Mouse (Mus musculus): ENCODE data around the gene Fut1.

Gene Fut1

DNA sequence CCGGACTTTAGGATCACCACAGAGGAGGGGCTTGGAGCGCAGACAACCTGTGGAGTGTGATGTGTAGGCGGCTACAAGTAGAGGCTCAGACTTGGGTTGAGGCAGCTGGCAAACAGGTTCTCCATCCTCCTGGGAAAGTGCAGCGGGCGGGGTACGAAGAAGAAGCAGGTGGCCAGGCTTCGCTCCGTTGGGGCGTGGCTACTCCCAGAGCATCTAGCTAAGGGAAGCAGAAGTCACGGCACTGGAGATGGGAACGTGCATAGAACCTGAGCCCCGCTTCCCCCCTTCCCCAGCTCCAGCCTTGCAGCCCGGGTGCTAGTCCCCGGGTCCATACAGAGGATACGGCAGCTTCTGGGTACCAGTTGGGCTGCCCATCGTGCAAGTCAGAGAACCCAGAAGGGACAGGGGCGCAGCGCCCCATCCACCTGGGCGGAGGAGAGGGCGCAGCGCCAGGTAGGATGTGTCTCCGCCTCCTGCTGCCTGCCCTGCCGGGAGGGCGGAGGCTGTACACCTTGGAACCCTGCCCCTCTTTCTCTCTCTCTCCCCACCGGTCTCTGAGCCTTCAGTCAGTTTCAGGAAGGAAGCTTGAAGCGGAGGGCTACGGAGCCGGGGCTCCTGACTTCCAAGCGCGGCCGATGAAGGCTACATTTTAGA lies at the start of gene Fut1:
Fut1 (plus strand) TSS at position 248 of the 654 bp plus-strand sequence.
- peak; percentile 34 for DNase-seq

DNA sequence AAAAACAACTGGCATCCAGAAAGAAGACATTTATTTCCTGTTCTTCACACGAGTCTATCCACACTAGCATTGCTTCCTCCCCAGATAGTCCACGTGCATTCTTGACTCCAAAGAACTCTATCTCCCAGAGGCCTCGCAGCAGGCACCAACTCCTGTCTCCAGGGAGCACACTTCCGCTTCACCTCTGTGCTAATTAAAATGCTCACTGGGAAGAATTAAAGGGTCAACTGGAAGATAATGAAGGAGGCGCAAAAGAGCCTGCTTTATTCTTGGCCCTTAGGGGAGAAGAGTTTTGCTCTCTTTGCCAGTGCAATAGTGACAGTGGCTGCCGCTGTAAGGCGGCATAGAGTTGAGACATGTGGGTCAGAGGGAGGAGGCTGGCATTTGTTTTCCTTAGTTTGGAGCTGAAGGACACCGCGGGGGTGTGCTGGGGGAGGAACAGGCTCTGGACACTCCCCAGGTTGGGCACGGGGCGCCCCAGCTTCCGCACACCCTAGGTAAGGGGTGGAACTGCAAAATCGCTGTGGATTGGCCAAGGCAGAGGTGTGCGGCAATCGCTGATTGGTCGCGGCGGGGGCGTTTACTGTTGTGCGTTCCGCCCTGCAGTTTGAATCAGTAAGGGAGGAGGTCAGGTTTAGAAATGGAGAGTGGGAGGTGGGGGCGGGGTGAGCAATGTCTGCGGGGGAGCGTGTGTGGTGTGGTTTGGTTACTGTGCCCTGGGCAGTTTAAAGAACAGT lies 49.1 kb upstream of the Fut1 start:
- peak; percentile 95 for DNase-seq

- no peak for DNase-seq
Measured at GRCm38 (mm10) chr7:45568601-45569473, 48.3 kb upstream of the Fut1 start.

- DNase-seq = peak; percentile 83
Measured at GRCm38 (mm10) chr7:45570103-45570741, 46.9 kb upstream of the Fut1 start, which contains the start of gene Bcat2. Gene Bcat2 (plus strand): TSS chr7:45570153.

- no peak for DNase-seq
Measured at GRCm38 (mm10) chr7:45571966-45572365, 45.1 kb upstream of the Fut1 start.

DNA sequence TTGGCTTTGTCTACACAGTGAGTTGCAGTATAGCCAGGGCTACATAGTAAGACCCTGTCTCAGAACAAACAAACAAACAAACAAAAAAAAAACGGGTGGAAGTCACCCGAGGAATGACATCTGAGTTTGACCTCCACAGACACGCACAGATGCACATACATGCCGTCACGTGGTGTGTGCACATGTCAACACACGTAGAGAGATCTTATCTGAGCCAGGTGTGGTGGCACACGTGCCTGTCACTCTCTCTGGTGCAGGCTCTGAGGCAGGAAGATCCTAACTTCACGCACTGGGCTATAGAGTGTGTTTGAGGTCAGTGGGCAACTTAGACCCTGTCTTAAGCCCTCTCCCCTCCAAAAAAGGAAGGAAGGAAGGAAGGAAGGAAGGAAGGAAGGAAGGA lies 43.1 kb upstream of the Fut1 start:
- DNase-seq = no peak

DNA sequence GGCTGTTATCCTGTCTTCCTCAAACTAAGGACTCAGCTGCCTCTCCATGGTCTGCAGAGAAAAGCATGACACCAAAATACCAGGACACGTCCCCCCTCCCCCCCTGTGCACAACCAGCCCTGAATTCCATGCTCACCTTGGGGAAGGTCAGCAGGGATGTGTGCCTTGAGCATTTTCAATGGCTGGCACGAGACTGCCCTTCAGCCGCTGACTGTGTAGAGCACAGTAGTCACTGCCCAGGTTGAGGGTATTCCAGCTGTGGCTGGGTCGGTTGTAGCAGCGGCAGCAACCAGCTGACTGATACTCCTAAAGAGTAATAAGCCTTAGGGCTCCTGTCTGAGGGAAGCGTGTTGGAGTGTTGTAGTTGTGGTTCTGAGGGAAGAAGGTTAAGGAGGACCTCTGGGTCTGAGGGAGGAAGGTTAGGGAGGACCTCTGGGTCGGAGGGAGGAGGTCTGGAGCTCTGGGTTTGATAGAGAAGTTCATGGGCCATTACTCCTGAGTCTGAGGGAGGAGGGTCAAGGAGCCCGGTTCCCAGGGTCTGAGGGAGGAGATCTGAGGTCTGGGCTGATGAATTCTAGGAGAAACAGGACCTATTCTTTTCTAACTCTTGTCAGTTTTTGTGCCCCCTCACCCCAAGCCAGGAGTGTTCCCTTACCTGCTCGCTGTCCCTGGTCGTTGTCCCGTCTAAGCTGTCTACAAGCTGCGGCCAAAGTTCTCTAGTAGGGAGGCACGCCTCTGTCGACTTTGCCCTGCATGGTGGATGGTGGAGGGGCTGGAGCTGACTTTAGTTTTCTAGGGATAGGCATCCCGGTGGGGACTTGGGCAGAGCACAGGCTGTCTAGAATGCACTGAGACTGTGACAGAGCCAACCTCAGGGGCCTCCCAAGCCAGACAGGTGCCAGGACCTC lies 42.4 kb upstream of the Fut1 start:
- peak; percentile 70 for DNase-seq

DNA sequence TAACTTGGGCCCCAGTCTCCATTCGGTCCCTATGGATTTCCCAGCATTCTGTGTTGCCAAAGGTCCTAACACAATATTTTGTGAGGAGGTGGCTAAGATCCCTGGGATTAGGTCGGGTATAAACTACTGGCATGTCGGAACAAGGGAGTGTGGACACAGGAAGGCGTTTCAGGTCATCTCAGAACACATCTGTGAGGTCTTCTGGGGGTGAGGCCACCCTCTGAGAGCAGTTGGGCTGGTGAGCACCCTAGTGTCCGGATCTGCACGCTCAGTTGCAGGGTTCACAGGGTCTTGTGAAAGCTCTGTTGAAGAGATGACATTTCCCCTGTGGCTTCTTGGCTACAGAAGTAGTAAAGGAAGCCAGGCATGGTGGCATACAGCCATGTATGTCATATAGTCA lies 31.2 kb upstream of the Fut1 start:
- DNase-seq = no peak

DNA sequence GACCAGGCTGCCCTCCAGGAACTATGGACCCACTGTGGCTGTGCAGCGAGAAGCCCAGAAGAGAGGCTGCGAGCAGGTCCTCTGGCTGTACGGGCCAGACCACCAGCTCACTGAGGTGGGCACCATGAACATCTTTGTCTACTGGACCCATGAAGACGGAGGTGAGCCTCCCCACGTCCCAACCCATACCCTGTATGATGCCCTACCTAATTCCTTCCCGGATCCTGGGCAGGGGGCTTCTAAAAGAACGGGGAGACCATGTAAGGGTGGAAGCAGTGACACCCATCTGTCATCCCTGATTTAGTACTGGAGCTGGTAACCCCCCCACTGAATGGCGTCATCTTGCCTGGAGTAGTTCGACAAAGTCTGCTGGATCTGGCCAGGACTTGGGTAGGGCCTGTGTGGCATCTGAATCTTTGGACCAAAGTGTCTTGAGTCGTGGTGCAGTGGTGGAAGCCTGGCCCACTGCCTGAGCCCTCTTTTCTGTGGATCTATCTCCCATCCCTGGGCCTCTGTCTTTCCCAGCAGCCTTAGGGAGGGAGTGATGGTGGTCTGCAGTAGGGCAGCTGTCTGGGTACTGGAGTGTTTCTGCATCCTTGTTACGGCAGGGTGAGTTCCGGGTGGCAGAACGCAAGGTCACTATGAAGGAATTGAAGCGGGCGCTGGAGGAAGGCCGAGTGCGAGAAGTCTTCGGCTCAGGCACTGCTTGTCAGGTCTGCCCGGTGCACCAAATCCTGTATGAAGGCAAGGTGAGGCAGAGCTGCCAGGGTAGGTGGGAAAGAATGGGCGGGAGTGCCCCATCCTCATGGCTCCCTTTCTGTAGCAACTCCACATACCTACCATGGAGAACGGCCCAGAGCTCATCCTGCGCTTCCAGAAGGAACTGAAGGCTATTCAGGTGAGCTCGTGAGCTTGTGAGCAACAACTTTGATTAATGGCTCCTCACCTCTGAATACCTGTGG lies 29.2 kb upstream of the Fut1 start:
- DNase-seq = no peak

GRCm38 (mm10) chr7:45589173-45589572 lies 27.9 kb upstream of the Fut1 start:
- peak; percentile 95 for DNase-seq

- no peak for DNase-seq
Measured at GRCm38 (mm10) chr7:45589898-45590297, 27.2 kb upstream of the Fut1 start.

DNA sequence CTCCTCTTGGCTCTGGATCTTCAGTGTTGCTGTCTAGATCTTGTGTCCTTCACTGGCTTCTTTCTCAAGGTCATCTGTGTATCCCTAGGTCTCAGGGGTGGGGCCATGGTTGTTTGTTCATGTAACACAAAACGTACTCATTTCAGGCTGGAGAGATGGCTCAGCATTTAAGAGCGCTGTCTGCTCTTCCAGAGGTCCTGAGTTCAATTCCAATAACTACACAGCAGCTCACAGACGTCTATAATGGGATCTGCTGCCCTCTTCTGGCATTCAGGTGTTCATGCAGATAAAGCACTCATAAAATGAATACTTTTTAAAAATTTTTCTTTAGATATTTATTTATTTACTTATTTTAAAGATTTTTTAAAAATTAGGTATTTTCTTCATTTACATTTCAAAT lies 26.2 kb upstream of the Fut1 start:
- no peak for DNase-seq

GRCm38 (mm10) chr7:45591880-45592279 lies 25.2 kb upstream of the Fut1 start:
- DNase-seq = no peak

GRCm38 (mm10) chr7:45593118-45593815 lies 23.8 kb upstream of the Fut1 start:
- peak; percentile 84 for DNase-seq

DNA sequence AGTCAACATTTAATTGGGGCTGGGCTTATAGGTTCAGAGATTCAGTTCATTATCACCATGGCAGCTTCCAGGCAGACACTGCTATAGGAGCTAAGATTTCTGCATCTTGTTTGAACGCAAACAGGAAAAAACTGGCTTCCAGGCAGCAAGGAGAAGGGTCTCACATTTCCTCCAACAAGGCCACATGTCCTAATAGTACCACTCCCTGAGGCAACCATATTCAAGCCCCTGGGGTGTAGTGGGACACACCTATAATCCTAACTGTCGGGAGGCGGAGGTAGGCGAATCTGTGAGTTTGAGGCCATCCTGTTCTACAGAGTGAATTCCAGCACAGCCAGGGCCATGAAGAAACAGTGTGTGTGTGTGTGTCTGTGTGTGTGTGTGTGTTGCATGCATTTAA lies 21.9 kb upstream of the Fut1 start:
- DNase-seq = no peak

GRCm38 (mm10) chr7:45596107-45596506 lies 21.0 kb upstream of the Fut1 start:
- no peak for DNase-seq

- DNase-seq = no peak
Measured at GRCm38 (mm10) chr7:45597013-45597412, 20.1 kb upstream of the Fut1 start.

DNA sequence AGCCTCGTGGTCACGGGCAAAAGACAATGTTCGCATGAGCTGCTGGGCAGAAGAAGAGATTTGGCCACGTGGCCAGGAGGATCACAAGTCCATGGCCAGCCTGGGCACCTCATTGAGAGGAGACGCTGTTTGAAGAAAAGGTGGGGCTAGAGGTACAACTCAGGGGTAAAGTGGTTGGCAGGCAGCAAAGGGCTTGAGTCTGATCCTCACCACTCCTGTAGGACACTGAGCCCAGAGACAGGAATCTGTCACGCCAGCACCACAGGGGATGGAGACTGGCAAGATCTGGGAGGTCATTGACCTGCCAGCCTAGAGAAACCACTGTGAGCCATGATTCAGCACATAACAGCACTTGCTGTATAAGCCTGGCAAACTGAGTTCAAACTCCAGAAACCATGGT lies 19.6 kb upstream of the Fut1 start:
- DNase-seq = no peak

GRCm38 (mm10) chr7:45598960-45599879 lies 17.9 kb upstream of the Fut1 start:
- DNase-seq = no peak
